Mouse (Mus musculus) kidney, embryonic 14.5 days (tissue): ENCODE measurements around the gene Ackr3. TPM values are rescaled to one million over a fixed set of nuclear protein-coding genes. Genes with fewer than 3 reads are reported as not detected.

Source experiments
- ATAC-seq: fragments of 200-750 bp; cut with Nextera tagmentation; 2 replicates; pipeline ENCODE4 v1.8.0; 2017; ENCODE audit warnings: moderate number of reproducible peaks, mild to moderate bottlenecking, moderate TSS enrichment, moderate library complexity; ENCODE audit not compliant: low FRiP score, low TSS enrichment
- H3K27ac ChIP-seq: fragments of 300-500 bp; sonication (generic); 2 replicates; pipeline ENCODE4 v1.5.1; 2014; ENCODE audit warnings: low read depth, mild to moderate bottlenecking, low read length, moderate library complexity, mixed read lengths
- H3K27me3 ChIP-seq: fragments of 300-500 bp; sonication (generic); 2 replicates; pipeline ENCODE4 v1.6.1; 2014; ENCODE audit warnings: mild to moderate bottlenecking, low read length; ENCODE audit not compliant: control insufficient read depth, insufficient read depth
- H3K36me3 ChIP-seq: fragments of 300-500 bp; sonication (generic); 2 replicates; pipeline ENCODE4 v1.6.1; 2014; ENCODE audit warnings: low read length, mixed read lengths; ENCODE audit not compliant: control insufficient read depth, insufficient read depth
- H3K4me1 ChIP-seq: fragments of 300-500 bp; sonication (generic); 2 replicates; pipeline ENCODE4 v1.6.1; 2014; ENCODE audit warnings: low read length, mixed read lengths; ENCODE audit not compliant: control insufficient read depth, insufficient read depth
- H3K4me2 ChIP-seq: fragments of 300-500 bp; sonication (generic); replicated peaks from 2 replicates; pipeline ENCODE4 v1.6.1; 2014; ENCODE audit warnings: low read depth, mild to moderate bottlenecking, low read length
- H3K4me3 ChIP-seq: fragments of 300-500 bp; sonication (generic); 2 replicates; pipeline ENCODE4 v1.5.1; 2014; ENCODE audit warnings: mild to moderate bottlenecking, low read length
- H3K9ac ChIP-seq: fragments of 300-500 bp; sonication (generic); 2 replicates; pipeline ENCODE4 v1.6.1; 2014; ENCODE audit warnings: low read depth, mild to moderate bottlenecking, low read length, moderate library complexity
- H3K9me3 ChIP-seq: fragments of 300-500 bp; sonication (generic); 2 replicates; pipeline ENCODE4 v1.6.1; 2016; ENCODE audit warnings: low read length; ENCODE audit not compliant: control insufficient read depth
- WGBS: fragments of 180-500 bp; shearing (Covaris S2); extraction: QIAGEN DNeasy Blood & Tissue Kit; methylation state at CpG from one replicate; pipeline ENCODE4 v1.1.7; 2014; 5-methylcytosine and 5-hydroxymethylcytosine counted together
- polyA plus RNA-seq: library from polyadenylated mRNA; unstranded; fragments of >200 nt; fragmentation: Nextera tagmentation; extraction: Ambion mirVana; gene quantifications from 2 replicates; pipeline ENCODE4 v1.2.1, GENCODE M21; 2014

Gene Ackr3
- polyA plus RNA-seq, 1 experiment from 2014 or later: 56.4 TPM

- Histone ChIP-seq H3K4me1 (peaks cover 34% of the 10 kb centered on the region), H3K9me3 (no peaks in the 10 kb centered on the region), H3K4me2 (peak overlapping the region; percentile 59), H3K27ac (0 out of 2 replicates have a peak overlapping the region, but pooled peaks have one; percentile 11), H3K36me3 (peaks cover 5% of the 10 kb centered on the region; the same call in 1 of the 2 replicates), H3K9ac (peak overlapping the region; percentile 51), H3K4me3 (peak overlapping the region; percentile 58), H3K27me3 (no peaks in the 10 kb centered on the region)
- 45% methylated on average over 6 of the region's 6 CpGs for WGBS
- ATAC-seq: no peak
These were observed 4.1 kb downstream of the Ackr3 start for GRCm38 (mm10) chr1:90207739-90208502.

DNA sequence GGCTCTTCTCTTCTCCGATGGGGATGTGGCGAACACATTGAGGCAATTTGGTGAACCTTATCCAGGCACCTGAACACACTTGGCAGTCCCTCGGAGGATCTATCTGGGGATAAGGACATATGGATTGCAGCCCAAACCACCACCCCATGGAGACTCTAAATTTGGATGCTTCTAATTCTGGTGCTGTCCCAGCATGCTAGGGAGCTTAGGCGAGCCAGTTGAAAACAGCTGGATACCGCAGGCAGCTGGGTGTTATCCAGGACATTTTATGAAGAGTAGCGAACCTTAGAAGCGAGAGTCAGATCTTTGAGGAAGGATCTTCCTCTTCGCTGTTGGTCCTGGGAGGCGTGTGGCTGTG, 4.7 kb downstream of the Ackr3 start:
- H3K4me3 ChIP-seq: peak overlapping the region; percentile 58; the same call in 1 of the 2 replicates
- H3K9me3 ChIP-seq: no peaks in the 10 kb centered on the region
- H3K4me2 ChIP-seq: peak overlapping the region; percentile 27; the same call in 1 of the 2 replicates
- H3K27me3 ChIP-seq: no peaks in the 10 kb centered on the region
- ATAC-seq: no peak
- H3K9ac ChIP-seq: no peak overlapping the region; the same call in 1 of the 2 replicates
- H3K36me3 ChIP-seq: peaks cover 5% of the 10 kb centered on the region; the same call in 1 of the 2 replicates
- peaks cover 29% of the 10 kb centered on the region for H3K4me1 ChIP-seq
- no peak overlapping the region for H3K27ac ChIP-seq
- 58% methylated on average over 9 of the region's 9 CpGs for WGBS

GRCm38 (mm10) chr1:90209069-90209468, 5.3 kb downstream of the Ackr3 start:
- whole genome bisulfite sequencing: 76% methylated on average over 5 of the region's 5 CpGs
- peaks cover 28% of the 10 kb centered on the region for H3K4me1 ChIP-seq
- ATAC-seq: no peak
- H3K4me2 ChIP-seq: peak overlapping the region; percentile 27; the same call in 1 of the 2 replicates
- peaks cover 11% of the 10 kb centered on the region for H3K36me3 ChIP-seq
- H3K27me3 ChIP-seq: no peaks in the 10 kb centered on the region
- no peak overlapping the region for H3K4me3 ChIP-seq
- H3K9ac ChIP-seq: no peak overlapping the region
- no peak overlapping the region for H3K27ac ChIP-seq
- no peaks in the 10 kb centered on the region for H3K9me3 ChIP-seq

DNA sequence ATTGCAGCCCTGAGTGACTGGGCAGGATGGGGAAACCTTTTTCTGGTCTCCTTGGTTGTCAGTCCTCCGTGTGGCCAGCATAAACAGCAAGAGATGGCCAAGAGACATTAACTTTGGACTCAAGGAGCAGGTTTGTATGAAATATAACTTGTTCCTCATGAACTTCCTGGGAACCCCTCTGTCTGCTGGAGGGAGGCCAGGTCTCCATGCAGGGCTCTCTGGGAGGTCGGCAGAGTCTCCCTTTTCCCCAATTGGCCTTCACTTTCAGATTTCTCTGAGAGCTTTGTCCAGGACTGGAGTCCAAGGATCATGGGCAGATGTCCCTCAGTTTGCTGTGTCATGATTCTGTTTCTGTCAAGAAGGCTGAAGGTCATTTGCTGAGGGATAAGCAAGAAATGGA, 6.0 kb downstream of the Ackr3 start:
- Histone ChIP-seq H3K9ac (no peak overlapping the region), H3K9me3 (no peaks in the 10 kb centered on the region), H3K36me3 (peaks cover 17% of the 10 kb centered on the region), H3K4me3 (no peak overlapping the region), H3K4me1 (peaks cover 28% of the 10 kb centered on the region), H3K27ac (no peak overlapping the region), H3K4me2 (no peak overlapping the region), H3K27me3 (no peaks in the 10 kb centered on the region)
- no peak for ATAC-seq
- WGBS: 56% methylated on average over 2 of the region's 2 CpGs

DNA sequence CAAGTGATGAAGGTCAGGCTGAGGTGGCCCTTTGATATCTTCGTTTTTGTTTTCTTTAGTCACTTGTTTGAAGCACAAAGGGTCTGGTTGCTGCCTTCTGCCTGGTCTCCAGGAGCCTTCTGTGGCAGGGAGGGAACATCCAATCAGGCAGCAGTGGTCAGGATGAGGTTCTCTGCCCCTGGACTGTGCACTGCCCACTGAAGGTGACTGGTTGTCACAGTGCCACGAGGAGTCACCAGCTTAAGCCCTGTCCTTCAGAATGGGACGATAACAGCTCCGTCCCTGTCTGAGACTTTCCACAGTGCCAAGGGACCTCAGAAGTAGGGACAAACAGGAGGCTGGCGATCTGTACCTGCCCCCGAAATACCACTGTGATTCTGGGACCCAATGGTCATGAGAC, 6.6 kb downstream of the Ackr3 start:
- peaks cover 28% of the 10 kb centered on the region for H3K4me1 ChIP-seq
- peaks cover 21% of the 10 kb centered on the region for H3K36me3 ChIP-seq
- H3K27ac ChIP-seq: no peak overlapping the region
- 82% methylated on average over 6 of the region's 6 CpGs for WGBS
- H3K4me3 ChIP-seq: no peak overlapping the region
- ATAC-seq: no peak
- H3K9ac ChIP-seq: no peak overlapping the region
- no peaks in the 10 kb centered on the region for H3K27me3 ChIP-seq
- H3K4me2 ChIP-seq: no peak overlapping the region
- no peaks in the 10 kb centered on the region for H3K9me3 ChIP-seq

DNA sequence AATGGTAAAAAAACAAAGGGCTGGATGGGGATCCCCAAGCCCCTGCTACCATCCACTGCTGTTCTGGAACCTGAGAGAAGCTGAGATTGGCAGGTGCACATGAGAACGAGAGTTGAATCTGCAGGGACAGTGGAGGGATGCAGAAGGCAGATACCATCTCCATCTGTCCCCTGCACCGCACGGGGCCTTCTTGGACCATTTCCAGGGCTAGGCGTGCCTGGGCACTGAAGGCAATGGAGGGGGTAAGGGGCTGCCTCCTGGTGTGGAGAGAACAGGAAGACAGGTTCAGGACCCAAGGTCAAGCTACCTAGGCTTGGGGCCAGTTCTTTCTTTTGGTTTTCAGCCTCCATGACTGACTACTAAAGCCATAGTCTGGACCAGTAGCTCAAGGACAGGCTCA, 7.0 kb downstream of the Ackr3 start:
- Histone ChIP-seq H3K4me3 (no peak overlapping the region), H3K27me3 (no peaks in the 10 kb centered on the region), H3K36me3 (peaks cover 24% of the 10 kb centered on the region), H3K9ac (no peak overlapping the region), H3K4me1 (peaks cover 28% of the 10 kb centered on the region), H3K4me2 (no peak overlapping the region), H3K27ac (no peak overlapping the region), H3K9me3 (no peaks in the 10 kb centered on the region)
- 75% methylated on average over 4 of the region's 4 CpGs for WGBS
- no peak for ATAC-seq

GRCm38 (mm10) chr1:90212376-90212775, 8.6 kb downstream of the Ackr3 start:
- H3K27me3 ChIP-seq: no peaks in the 10 kb centered on the region
- no peak overlapping the region for H3K27ac ChIP-seq
- peaks cover 16% of the 10 kb centered on the region for H3K4me1 ChIP-seq
- H3K36me3 ChIP-seq: peaks cover 32% of the 10 kb centered on the region
- no peak overlapping the region for H3K9ac ChIP-seq
- 70% methylated on average over 6 of the region's 6 CpGs for whole genome bisulfite sequencing
- no peak for ATAC-seq
- H3K9me3 ChIP-seq: no peaks in the 10 kb centered on the region
- no peak overlapping the region for H3K4me2 ChIP-seq
- H3K4me3 ChIP-seq: no peak overlapping the region

GRCm38 (mm10) chr1:90212901-90213300, 9.1 kb downstream of the Ackr3 start:
- peaks cover 32% of the 10 kb centered on the region for H3K36me3 ChIP-seq
- WGBS: 86% methylated on average over 6 of the region's 6 CpGs

DNA sequence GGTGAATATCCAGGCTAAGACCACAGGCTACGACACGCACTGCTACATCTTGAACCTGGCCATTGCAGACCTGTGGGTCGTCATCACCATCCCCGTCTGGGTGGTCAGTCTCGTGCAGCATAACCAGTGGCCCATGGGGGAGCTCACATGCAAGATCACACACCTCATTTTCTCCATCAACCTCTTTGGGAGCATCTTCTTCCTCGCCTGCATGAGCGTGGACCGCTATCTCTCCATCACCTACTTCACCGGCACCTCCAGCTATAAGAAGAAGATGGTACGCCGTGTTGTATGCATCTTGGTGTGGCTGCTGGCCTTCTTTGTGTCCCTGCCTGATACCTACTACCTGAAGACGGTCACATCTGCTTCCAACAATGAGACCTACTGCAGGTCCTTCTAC, 10.2 kb downstream of the Ackr3 start:
- H3K4me3 ChIP-seq: no peak overlapping the region
- no peak for ATAC-seq
- H3K27ac ChIP-seq: no peak overlapping the region
- no peak overlapping the region for H3K4me2 ChIP-seq
- peaks cover 32% of the 10 kb centered on the region for H3K36me3 ChIP-seq
- no peaks in the 10 kb centered on the region for H3K4me1 ChIP-seq
- H3K27me3 ChIP-seq: no peaks in the 10 kb centered on the region
- peaks cover 5% of the 10 kb centered on the region for H3K9me3 ChIP-seq
- 95% methylated on average over 12 of the region's 12 CpGs for WGBS
- no peak overlapping the region for H3K9ac ChIP-seq

More at GRCm38 (mm10) chr1:90212901-90213300, 9.1 kb downstream of the Ackr3 start:
- H3K9ac ChIP-seq: no peak overlapping the region
- H3K27ac ChIP-seq: no peak overlapping the region
- no peak overlapping the region for H3K4me2 ChIP-seq
- H3K27me3 ChIP-seq: no peaks in the 10 kb centered on the region
- H3K4me3 ChIP-seq: no peak overlapping the region
- peaks cover 11% of the 10 kb centered on the region for H3K4me1 ChIP-seq
- H3K9me3 ChIP-seq: peaks cover 4% of the 10 kb centered on the region
- ATAC-seq: no peak
